Mouse (Mus musculus) c-Kit-negative CD71-positive TER-119-positive erythroid progenitor cells, embryonic 14.5 days (primary cell): ENCODE measurements around the gene 4930415L06Rik.

Source experiments
- DNase-seq: peaks from one replicate; pipeline ENCODE4 v3.0.0-alpha.2; 2013; ENCODE audit warnings: low read depth, low spot score

Gene 4930415L06Rik

GRCm38 (mm10) chrX:89932752-89933151 lies at the start of gene 4930415L06Rik:
4930415L06Rik (minus strand) TSS chrX:89932852.
- DNase-seq = no peak

- no peak for DNase-seq
Measured at GRCm38 (mm10) chrX:89978621-89979020, 46.0 kb upstream of the 4930415L06Rik start.

- no peak for DNase-seq
Measured at GRCm38 (mm10) chrX:89904871-89905270, 27.8 kb downstream of the 4930415L06Rik start.
